Mouse (Mus musculus) gastrocnemius, postnatal 4 days (tissue): ENCODE measurements around the gene Gm9758. TPM values are rescaled to one million over a fixed set of nuclear protein-coding genes. Genes with fewer than 3 reads are reported as not detected.
"Not testable (repeated sequence)": the region's sequence is repeated elsewhere in the genome, so short reads cannot be mapped to it uniquely, and the experiment has no call there.

Source experiments
- DNase-seq, 2 experiments: peaks; one replicate each; pipeline ENCODE4 v3.0.0; 2021 to 2022; ENCODE audit warnings: low spot score in 2 of 2, mixed read lengths in 2 of 2
- long read RNA-seq, 2 experiments: library from polyadenylated mRNA; stranded (forward); transcript quantifications; one replicate each; pipeline ENCODE4 v2.0.0; 2021
- total RNA-seq, 2 experiments: library from RNA; stranded (reverse); gene quantifications; 2 replicates each; pipeline ENCODE4 v1.2.3; 2021

The Gm9758 gene
- not detected for total RNA-seq
- long read RNA-seq, experiment 1 = 0 reads
- long read RNA-seq, experiment 2 = 0 reads

DNA sequence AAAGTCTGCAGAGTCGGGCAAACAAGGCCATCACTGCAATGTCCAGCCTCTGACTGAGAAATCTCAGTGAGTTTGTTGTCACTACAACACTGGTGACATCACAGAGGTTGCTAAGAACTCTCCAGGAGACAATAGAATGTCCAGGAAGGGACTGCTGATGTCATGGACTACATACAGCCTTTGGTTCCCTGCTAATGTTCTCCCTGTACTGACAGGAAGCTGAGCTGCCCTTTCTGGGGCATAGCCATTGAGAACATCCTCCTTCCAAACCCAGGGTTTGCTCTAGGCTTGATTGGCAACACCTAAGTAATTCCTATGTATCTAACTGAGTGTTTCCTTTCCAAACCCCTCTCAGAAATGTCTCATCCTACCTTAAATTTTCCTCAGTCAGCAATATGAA is at the start of gene Gm9758:
TSS of gene Gm9758 (minus strand) at position 101 of the 400 bp plus-strand sequence.
- DNase-seq = not testable (repeated sequence)

DNA sequence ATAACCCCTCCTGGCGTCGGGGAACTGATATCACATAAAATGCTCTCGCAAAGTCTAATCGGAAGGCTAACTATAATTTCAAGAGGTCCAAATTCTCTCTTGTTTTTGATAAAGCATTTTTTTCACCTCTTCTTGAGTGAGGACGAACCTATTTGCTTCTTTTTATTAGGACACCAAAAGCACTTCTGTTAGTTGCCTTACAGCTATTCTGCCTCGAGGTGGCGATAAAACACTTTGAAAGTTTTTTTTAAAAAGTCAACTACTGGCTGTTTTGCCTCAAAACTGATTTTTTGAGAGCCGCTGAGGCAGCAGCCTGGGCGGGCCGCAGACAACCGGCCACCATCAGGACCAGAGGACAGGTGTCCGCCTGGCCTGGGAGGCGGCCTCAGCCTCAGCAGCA is 49.1 kb upstream of the Gm9758 start:
- not testable (repeated sequence) for DNase-seq

DNA sequence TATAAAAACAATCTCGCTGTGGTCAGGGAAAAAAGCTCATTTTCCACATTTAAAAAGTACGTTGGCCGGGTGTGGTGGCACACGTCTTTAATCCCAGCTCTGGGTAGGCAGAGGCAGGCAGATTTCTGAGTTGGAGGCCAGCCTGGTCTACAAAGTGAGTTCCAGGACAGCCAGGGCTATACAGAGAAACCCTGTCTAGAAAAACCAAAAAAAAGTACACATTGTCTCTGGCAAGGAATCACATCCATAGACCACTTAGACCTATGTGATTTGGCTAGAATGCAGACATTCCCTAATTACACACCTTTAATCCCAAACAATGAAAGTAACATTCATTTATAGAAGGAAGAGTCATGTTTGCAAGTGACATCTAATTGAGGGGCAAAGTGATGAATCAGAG is 46.8 kb upstream of the Gm9758 start:
- DNase-seq = not testable (repeated sequence)

DNA sequence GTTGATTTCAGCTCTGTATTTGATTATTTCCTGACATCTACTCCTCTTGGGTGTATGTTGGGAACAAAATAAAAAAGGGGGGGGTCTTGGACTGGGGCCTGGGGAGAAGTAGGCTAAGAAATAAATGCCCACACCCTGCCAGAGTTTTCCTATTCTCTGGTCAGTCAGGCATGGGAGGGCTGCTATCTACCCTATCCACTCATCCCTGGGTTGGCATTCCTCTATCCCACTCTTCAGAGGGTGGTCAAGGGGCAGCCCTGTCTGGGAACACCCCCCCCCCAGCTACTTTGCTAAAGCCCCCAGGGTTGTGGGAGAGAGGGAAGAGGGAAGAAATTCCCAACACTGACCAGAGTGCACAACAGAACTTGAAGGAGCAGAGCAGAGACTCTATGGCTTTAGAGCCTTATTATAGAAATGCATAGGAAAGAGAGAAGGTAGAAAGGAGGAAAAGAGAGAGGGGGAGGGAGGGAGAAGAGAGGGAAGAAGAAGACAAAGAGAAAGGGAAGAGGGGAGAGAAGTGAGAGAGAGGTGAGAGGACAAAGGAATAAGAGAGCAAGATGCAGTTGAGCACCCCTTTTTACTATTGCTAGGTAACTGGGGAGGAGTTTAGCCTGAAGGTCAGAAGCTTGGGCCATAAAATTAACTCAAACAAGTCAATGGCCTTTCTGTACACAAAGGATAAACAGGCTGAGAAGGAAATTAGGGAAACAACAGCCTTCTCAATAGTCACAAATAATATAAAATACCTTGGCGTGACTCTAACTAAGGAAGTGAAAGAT is 41.4 kb upstream of the Gm9758 start:
- not testable (repeated sequence) for DNase-seq

DNA sequence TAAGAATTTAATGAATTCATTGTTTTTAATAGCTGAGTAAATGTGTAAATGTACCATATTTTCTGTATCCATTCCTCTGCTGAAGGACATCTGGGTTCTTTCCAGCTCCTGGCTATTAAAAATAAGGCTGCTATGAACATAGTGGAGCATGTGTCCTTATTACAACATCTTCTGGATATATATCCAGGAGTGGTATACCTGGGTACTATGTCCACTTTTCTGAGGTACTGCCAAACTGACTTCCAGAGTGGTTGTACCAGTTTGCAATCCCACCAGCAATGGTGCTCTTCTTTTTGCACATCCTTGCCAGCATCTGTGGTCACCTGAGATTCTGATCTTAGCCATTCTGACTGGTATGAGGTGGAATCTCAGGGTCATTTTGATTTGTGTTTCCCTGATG is 38.9 kb upstream of the Gm9758 start:
- DNase-seq = not testable (repeated sequence)

DNA sequence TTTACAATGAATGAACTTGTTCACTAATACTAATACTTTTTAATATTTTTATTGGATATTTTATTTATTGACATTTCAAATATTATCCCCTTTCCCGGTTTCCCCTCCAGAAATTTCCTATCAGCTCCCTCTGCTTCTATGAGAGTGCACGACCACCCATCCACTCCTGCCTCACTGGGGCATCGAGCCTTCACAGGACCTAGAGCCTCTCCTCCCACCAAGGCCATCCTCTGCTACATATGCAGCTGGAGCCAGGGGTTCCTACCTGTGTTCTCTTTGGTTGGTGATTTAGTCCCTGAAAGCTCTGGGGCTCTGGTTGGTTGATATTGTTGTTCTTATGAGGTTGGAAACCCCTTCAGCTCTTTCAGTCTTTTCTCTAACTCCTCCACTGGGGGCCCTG is 38.0 kb upstream of the Gm9758 start:
- not testable (repeated sequence) for DNase-seq

DNA sequence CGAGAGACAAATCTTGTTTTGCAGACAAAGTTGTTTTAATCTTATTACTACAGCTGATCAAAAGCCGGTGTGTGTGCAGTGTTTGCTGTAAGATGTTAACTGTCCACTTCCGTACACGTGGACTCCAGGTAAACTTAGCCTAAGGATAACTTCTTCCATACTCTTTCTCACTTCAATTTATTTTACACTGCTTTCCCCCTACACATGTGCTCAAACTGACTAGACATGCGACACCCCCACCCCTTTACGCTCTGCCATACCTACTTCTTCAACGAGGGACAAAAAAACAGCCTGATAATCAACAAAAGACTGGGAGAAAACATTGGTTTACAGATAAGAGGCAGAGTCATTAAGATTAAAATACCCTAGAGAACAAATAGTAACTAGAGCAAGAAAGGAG is 37.1 kb upstream of the Gm9758 start:
- not testable (repeated sequence) for DNase-seq

DNA sequence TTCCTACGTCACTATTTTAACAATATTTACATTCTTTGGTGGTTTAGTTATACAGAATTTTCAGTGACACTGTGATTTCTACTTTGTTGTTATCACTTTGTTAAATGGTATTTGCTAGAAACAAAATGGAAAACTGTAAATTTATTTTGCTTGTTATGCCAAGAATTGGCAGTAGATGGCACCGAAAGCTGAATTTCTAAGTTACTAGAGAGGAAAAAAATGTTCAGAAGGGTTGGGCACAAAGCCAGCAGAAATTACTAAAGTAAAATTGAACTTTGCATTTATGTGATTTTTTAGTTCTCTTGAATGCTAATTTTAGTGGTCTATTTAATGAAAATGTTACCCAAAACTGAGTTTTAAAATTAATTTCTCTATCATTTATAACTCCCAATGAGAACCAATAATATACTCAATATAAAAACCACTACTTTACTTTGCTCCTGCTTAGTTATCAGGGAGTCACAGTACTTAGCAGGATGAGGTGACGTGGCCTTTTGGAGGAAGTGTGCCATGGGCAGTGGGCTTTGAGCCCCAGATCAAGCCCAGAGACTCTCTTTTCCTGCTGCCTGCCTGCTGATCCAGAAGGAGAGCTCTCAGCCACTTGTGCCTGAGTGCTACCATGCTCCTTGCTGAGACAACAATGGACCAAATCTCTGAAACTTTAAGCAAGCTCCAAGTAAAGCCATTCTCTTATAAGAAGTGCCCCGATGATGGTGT is 32.9 kb upstream of the Gm9758 start:
- not testable (repeated sequence) for DNase-seq

DNA sequence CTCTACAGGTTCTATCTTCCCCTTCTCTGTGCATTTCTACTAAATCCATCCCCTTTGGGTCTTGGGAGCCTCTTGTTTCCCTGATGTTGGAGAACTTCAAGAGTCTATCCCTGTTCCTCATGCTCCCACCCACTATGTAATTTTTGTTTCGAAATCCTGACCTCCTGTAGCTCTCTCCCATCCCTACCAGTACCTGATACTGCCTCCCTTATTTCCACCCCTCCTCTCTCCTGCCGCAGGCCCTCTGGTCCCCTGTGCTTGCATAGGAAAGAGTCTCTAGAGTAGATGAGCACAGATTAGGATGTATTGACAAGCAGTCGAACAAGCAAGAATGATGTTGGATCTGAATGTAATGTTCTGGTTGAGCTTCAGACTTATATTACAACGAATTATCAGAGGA is 30.8 kb upstream of the Gm9758 start:
- not testable (repeated sequence) for DNase-seq

DNA sequence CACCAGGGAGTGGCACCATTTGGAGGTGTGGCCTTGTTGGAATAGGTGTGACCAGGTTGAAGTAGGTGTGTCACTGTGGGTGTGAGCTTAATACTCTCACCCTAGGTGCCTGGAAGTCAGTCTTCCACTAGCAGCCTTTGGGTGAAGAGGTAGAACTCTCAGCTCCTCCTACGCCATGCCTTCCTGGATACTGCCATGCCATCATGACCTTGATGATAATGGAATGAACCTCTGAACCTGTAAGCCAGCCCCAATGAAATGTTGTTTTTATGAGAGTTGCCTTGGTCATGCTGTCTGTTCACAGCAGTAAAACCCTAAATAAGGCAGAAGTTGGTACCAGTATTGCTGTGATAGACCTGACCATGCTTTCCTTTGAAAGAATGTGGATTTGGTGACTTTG is 26.3 kb upstream of the Gm9758 start:
- DNase-seq = not testable (repeated sequence)

DNA sequence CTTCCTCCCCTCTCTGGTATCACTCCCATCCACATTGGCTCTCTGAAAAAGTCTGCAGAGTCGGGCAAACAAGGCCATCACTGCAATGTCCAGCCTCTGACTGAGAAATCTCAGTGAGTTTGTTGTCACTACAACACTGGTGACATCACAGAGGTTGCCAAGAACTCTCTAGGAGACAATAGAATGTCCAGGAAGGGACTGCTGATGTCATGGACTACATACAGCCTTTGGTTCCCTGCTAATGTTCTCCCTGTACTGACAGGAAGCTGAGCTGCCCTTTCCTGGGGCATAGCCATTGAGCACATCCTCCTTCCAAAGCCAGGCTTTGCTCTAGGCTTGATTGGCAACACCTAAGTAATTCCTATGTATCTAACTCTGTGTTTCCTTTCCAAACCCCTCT is 23.6 kb upstream of the Gm9758 start, which contains the start of gene Speer4e:
TSS of gene Speer4e (minus strand) at position 101 of the 400 bp plus-strand sequence.
- not testable (repeated sequence) for DNase-seq

DNA sequence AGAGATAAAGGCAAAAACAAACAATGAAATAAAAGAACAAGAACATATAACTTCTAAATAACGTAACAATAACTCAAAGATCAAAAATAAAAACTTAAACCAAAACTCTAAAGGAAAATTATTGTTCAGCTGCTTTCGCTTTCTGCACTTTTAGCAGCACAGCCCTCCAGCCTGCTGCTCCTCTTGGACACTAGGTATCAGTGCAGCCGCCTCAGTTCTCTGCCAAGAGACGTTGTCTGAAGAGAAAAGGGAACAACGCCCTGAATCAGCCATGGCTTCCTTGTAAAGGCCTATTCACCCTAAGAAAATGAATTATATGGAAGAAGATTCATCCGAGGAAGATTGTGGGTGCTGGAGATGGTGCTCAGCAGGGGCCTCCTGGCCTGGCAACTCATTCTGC is 19.0 kb upstream of the Gm9758 start:
- DNase-seq = not testable (repeated sequence)

DNA sequence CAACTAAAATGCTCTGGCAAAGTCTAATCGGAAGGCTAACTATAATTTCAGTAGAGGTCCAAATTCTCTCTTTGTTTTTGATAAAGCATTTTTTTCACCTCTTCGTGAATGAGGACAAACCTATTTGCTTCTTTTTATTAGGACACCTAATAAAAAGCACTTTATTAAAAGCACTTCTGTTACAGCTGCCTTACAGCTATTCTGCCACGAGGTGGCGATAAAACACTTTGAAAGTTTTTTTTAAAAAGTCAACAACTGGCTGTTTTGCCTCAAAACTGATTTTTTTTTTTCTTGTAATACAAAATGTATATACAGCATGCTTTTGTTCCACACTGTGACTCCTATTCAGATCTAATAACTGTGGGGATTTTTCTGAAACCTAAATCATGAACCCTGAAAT is 12.3 kb upstream of the Gm9758 start:
- not testable (repeated sequence) for DNase-seq

DNA sequence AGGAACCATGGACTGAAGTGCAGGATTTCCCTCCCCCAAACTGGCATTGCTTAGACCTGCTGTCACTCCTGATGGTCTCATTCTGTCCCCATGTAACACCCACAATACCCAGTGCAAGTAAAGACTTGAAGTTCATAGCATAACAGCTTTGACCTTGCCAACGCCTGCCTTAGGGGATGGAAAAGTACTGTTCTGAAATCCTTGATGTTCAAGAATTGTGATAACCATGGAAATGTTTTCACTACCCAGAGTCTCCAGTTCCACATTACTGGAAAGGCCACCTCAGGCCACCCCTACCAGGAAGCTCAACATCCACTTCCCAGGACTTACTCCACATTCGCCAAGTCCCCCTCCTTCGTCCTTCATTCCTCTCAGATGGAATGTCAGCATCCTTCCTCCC is 338 bp downstream of the Gm9758 start:
- DNase-seq = not testable (repeated sequence)

DNA sequence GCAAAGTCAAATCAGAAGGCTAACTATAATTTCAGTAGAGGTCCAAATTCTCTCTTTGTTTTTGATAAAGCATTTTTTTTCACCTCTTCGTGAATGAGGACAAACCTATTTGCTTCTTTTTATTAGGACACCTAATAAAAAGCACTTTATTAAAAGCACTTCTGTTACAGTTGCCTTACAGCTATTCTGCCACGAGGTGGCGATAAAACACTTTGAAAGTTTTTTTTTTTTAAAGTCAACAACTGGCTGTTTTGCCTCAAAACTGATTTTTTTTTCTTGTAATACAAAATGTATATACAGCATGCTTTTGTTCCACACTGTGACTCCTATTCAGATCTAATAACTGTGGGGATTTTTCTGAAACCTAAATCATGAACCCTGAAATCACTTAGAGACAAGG is 11.2 kb downstream of the Gm9758 start:
- not testable (repeated sequence) for DNase-seq

DNA sequence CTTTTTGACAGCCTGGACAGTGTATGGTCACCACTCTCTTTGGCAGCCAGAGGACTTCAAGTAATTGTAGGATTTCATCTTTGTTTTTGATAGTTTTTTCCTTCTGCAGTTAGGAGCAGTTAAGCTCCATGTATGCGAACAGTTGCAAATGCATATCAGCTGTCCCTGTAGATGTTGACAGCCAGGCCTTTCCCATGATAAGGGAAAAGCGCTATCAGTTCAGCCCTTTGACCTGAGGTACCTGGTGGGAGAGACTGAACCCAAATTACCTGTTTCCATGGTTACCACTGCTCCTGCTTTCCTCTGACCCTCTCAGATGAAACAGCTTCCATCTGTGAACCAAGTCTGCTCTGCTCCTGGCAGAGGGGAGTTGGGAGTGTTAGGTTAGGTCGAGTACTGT is 22.5 kb downstream of the Gm9758 start:
- DNase-seq = no peak

DNA sequence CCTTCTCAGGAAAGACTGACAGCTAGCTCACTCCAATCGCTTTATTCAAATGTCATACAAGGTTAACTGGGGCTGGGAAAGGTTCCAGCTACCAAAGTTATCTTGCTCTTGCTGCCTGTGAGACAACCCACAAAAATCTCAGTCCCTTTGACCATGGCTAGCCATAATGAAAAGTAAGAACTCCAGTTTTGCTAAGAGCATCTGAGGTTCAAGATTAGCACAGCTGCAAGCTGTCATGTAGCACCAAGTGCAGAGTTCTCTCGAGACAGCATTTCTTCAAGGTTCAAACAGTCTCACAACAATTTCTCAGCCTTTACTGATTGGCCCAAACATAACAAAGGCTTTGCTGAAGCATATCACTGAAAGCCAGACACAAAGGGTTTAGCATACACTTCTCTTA is 29.4 kb downstream of the Gm9758 start:
- DNase-seq = not testable (repeated sequence)

Other genes starting within 250 kb of the Gm9758 start
- not detected for gene Speer4e, start 23.5 kb upstream of the Gm9758 start, total RNA-seq
- gene Gm10354, start 64.0 kb upstream of the Gm9758 start, total RNA-seq = not detected
- gene Gm17019, start 118.1 kb upstream of the Gm9758 start, total RNA-seq = not detected